Mouse (Mus musculus): ENCODE data around the gene Nfia. TPM values are rescaled to one million over a fixed set of nuclear protein-coding genes. Genes with fewer than 3 reads are reported as not detected.

Nfia gene
- total RNA-seq, 1 experiment: 0.27 TPM

DNA sequence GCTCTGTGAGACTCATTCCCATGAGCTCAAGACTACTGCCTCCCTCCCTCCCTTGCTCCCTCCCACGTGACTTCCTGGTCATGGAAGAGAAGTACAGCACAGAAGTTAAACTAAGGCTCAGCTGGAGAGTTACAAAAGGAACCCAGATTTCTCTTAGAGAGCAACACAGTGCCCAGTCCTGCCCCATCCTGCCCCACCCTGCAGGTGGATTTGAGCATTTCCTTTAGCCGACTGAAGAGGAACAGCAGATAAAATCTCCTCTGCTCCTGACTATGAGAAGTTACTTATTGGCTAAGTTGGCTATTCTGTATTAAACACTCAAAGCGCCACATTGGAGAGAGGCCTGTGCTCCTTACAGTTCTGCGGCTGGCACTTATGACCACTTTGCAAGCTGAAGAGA, 314.4 kb downstream of the Nfia start:
- H3K9ac ChIP-seq (ENCODE audit: insufficient read depth, low read depth, low read length, poor library complexity, severe bottlenecking): no peak overlapping the region
- no peak for TF ChIP-seq ZC3H11A (IDR thresholded peaks at IDR 0.05; ENCODE audit: borderline replicate concordance, low read depth, low read length)
- TF ChIP-seq HCFC1 (IDR thresholded peaks at IDR 0.05; ENCODE audit: borderline replicate concordance, insufficient read depth, low read length): no peak
- TF ChIP-seq ZNF384 (IDR thresholded peaks at IDR 0.05; ENCODE audit: low read depth, low read length): no peak
- TF ChIP-seq CHD2 (IDR thresholded peaks at IDR 0.05; ENCODE audit: low read depth, low read length): no peak
- TF ChIP-seq MAFK (IDR thresholded peaks at IDR 0.05; ENCODE audit: insufficient read depth, low read depth, low read length): no peak
- H3K27ac ChIP-seq (ENCODE audit: insufficient read depth, low read depth, low read length, poor library complexity, severe bottlenecking): no peak overlapping the region
- DNase-seq (ENCODE audit: low read depth, low spot score): no peak
- no peaks in the 10 kb centered on the region for H3K36me3 ChIP-seq (ENCODE audit: control insufficient read depth, insufficient read depth, low read length, poor library complexity, severe bottlenecking)
- no peak overlapping the region for H3K4me3 ChIP-seq (ENCODE audit: insufficient read depth in 1 of 2, low read depth in 1 of 2, low read length in 2 of 2, poor library complexity in 1 of 2, severe bottlenecking in 1 of 2)
- H3K4me1 ChIP-seq (ENCODE audit: control insufficient read depth in 2 of 2, insufficient read depth in 2 of 2, low read length in 2 of 2, poor library complexity in 1 of 2): no peaks in the 10 kb centered on the region
- in situ Hi-C loops (cut with MboI; ENCODE audit: low sequenced_read_pairs in 2 of 2, unreplicated experiment in 2 of 2): no loop called here
- H3K9me3 ChIP-seq (ENCODE audit: control insufficient read depth, insufficient read depth, low read depth, low read length): no peaks in the 10 kb centered on the region

- TF ChIP-seq HCFC1 (IDR thresholded peaks at IDR 0.05; ENCODE audit: borderline replicate concordance, insufficient read depth, low read length) (no peak), ZC3H11A (IDR thresholded peaks at IDR 0.05; ENCODE audit: borderline replicate concordance, low read depth, low read length) (no peak), MAFK (IDR thresholded peaks at IDR 0.05; ENCODE audit: insufficient read depth, low read depth, low read length) (no peak), CHD2 (IDR thresholded peaks at IDR 0.05; ENCODE audit: low read depth, low read length) (no peak)
- H3K36me3 ChIP-seq (ENCODE audit: control insufficient read depth, insufficient read depth, low read length, poor library complexity, severe bottlenecking): no peaks in the 10 kb centered on the region
- in situ Hi-C loops (cut with MboI; ENCODE audit: low sequenced_read_pairs in 2 of 2, unreplicated experiment in 2 of 2): no loop called here
- no peak overlapping the region for H3K27ac ChIP-seq (ENCODE audit: insufficient read depth, low read depth, low read length, poor library complexity, severe bottlenecking)
- DNase-seq (ENCODE audit: low read depth, low spot score): no peak
- H3K4me1 ChIP-seq (ENCODE audit: control insufficient read depth in 2 of 2, insufficient read depth in 2 of 2, low read length in 2 of 2, poor library complexity in 1 of 2): no peaks in the 10 kb centered on the region
- H3K9me3 ChIP-seq (ENCODE audit: control insufficient read depth, insufficient read depth, low read depth, low read length): no peaks in the 10 kb centered on the region
- H3K4me3 ChIP-seq (ENCODE audit: insufficient read depth in 1 of 2, low read depth in 1 of 2, low read length in 2 of 2, poor library complexity in 1 of 2, severe bottlenecking in 1 of 2): no peak overlapping the region
- H3K9ac ChIP-seq (ENCODE audit: insufficient read depth, low read depth, low read length, poor library complexity, severe bottlenecking): no peak overlapping the region
These were observed 317.5 kb downstream of the Nfia start for GRCm38 (mm10) chr4:98089985-98090384.

DNA sequence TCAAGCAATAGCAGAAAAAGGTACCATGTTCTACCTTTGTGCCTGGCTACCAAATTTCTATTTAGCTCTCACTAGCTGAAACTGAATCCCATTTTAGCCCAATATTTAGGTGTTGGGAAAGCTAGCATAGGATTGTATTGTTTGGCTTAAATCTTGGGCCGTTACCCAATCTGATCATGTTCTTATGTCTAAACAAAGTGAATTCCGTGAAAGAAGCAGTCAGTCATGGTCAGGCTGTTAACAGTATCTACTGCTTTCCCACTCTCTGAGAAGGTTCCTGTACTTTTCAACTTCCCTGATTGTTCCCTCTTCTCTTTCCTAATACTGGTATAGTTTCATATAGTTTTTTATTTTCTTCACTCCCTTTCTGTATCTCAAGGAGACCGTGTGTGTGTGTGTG, 318.1 kb downstream of the Nfia start:
- Histone ChIP-seq H3K27ac (ENCODE audit: insufficient read depth, low read depth, low read length, poor library complexity, severe bottlenecking) (no peak overlapping the region), H3K9me3 (ENCODE audit: control insufficient read depth, insufficient read depth, low read depth, low read length) (no peaks in the 10 kb centered on the region), H3K9ac (ENCODE audit: insufficient read depth, low read depth, low read length, poor library complexity, severe bottlenecking) (no peak overlapping the region), H3K36me3 (ENCODE audit: control insufficient read depth, insufficient read depth, low read length, poor library complexity, severe bottlenecking) (no peaks in the 10 kb centered on the region), H3K4me3 (ENCODE audit: insufficient read depth in 1 of 2, low read depth in 1 of 2, low read length in 2 of 2, poor library complexity in 1 of 2, severe bottlenecking in 1 of 2) (no peak overlapping the region), H3K4me1 (ENCODE audit: control insufficient read depth in 2 of 2, insufficient read depth in 2 of 2, low read length in 2 of 2, poor library complexity in 1 of 2) (no peaks in the 10 kb centered on the region)
- TF ChIP-seq HCFC1 (IDR thresholded peaks at IDR 0.05; ENCODE audit: borderline replicate concordance, insufficient read depth, low read length): no peak
- no peak for TF ChIP-seq ZNF384 (IDR thresholded peaks at IDR 0.05; ENCODE audit: low read depth, low read length)
- TF ChIP-seq MAFK (IDR thresholded peaks at IDR 0.05; ENCODE audit: insufficient read depth, low read depth, low read length): no peak
- no peak for TF ChIP-seq ZC3H11A (IDR thresholded peaks at IDR 0.05; ENCODE audit: borderline replicate concordance, low read depth, low read length)
- no peak for TF ChIP-seq CHD2 (IDR thresholded peaks at IDR 0.05; ENCODE audit: low read depth, low read length)
- in situ Hi-C loops (cut with MboI; ENCODE audit: low sequenced_read_pairs in 2 of 2, unreplicated experiment in 2 of 2): no loop called here
- no peak for DNase-seq (ENCODE audit: low read depth, low spot score)

DNA sequence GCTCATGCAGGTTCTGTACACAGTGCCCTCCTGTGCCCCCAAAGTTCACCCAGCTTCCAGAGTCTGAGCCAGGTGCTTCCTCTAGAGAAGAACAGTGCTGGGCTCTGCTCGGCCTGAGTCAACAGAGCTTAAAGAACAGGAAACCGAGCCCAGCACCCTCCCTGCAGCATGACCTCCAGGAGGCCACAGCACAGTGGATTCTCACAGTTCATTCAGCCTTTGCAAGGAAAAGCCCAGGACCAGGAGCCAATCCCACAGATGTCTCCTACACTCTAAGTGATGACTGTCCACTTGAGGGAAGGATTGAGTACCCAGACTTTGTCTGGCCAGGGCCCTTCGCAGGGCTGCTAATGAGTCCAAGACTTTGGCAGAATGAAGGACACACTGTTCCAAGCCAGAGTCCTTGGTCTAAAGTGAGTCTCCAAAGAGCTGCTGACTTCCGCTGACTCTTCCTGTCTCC, 318.9 kb downstream of the Nfia start:
- TF ChIP-seq HCFC1 (IDR thresholded peaks at IDR 0.05; ENCODE audit: borderline replicate concordance, insufficient read depth, low read length): no peak
- no peak for TF ChIP-seq ZNF384 (IDR thresholded peaks at IDR 0.05; ENCODE audit: low read depth, low read length)
- TF ChIP-seq MAFK (IDR thresholded peaks at IDR 0.05; ENCODE audit: insufficient read depth, low read depth, low read length): no peak
- no peak for TF ChIP-seq ZC3H11A (IDR thresholded peaks at IDR 0.05; ENCODE audit: borderline replicate concordance, low read depth, low read length)
- TF ChIP-seq CHD2 (IDR thresholded peaks at IDR 0.05; ENCODE audit: low read depth, low read length): no peak
- in situ Hi-C loops (cut with MboI; ENCODE audit: low sequenced_read_pairs in 2 of 2, unreplicated experiment in 2 of 2): no loop called here
- no peak overlapping the region for H3K9ac ChIP-seq (ENCODE audit: insufficient read depth, low read depth, low read length, poor library complexity, severe bottlenecking)
- no peaks in the 10 kb centered on the region for H3K9me3 ChIP-seq (ENCODE audit: control insufficient read depth, insufficient read depth, low read depth, low read length)
- H3K4me1 ChIP-seq (ENCODE audit: control insufficient read depth in 2 of 2, insufficient read depth in 2 of 2, low read length in 2 of 2, poor library complexity in 1 of 2): no peaks in the 10 kb centered on the region
- no peak overlapping the region for H3K27ac ChIP-seq (ENCODE audit: insufficient read depth, low read depth, low read length, poor library complexity, severe bottlenecking)
- H3K36me3 ChIP-seq (ENCODE audit: control insufficient read depth, insufficient read depth, low read length, poor library complexity, severe bottlenecking): no peaks in the 10 kb centered on the region
- H3K4me3 ChIP-seq (ENCODE audit: insufficient read depth in 1 of 2, low read depth in 1 of 2, low read length in 2 of 2, poor library complexity in 1 of 2, severe bottlenecking in 1 of 2): no peak overlapping the region
- no peak for DNase-seq (ENCODE audit: low read depth, low spot score)

- Histone ChIP-seq H3K36me3 (ENCODE audit: control insufficient read depth, insufficient read depth, low read length, poor library complexity, severe bottlenecking) (no peaks in the 10 kb centered on the region), H3K9ac (ENCODE audit: insufficient read depth, low read depth, low read length, poor library complexity, severe bottlenecking) (no peak overlapping the region), H3K9me3 (ENCODE audit: control insufficient read depth, insufficient read depth, low read depth, low read length) (no peaks in the 10 kb centered on the region), H3K4me3 (ENCODE audit: insufficient read depth in 1 of 2, low read depth in 1 of 2, low read length in 2 of 2, poor library complexity in 1 of 2, severe bottlenecking in 1 of 2) (no peak overlapping the region), H3K27ac (ENCODE audit: insufficient read depth, low read depth, low read length, poor library complexity, severe bottlenecking) (no peak overlapping the region), H3K4me1 (ENCODE audit: control insufficient read depth in 2 of 2, insufficient read depth in 2 of 2, low read length in 2 of 2, poor library complexity in 1 of 2) (no peaks in the 10 kb centered on the region)
- in situ Hi-C loops (cut with MboI; ENCODE audit: low sequenced_read_pairs in 2 of 2, unreplicated experiment in 2 of 2): no loop called here
- no peak for DNase-seq (ENCODE audit: low read depth, low spot score)
- no peak for TF ChIP-seq HCFC1 (IDR thresholded peaks at IDR 0.05; ENCODE audit: borderline replicate concordance, insufficient read depth, low read length)
These were observed 319.5 kb downstream of the Nfia start for GRCm38 (mm10) chr4:98091901-98092472.

Measured in ES-E14 (cell line).